Mouse (Mus musculus) cortical plate, adult 2 months (tissue): ENCODE data around the gene Zfp157.
A peak's percentile ranks its signal among the peaks of the same experiment; 100 is the strongest.

Source experiments
- CTCF ChIP-seq: fragments of 200-500 bp; IDR thresholded peaks from 2 replicates; pipeline ENCODE4 v1.5.1; 2011; ENCODE audit warnings: mild to moderate bottlenecking, control low read depth, low read length; ENCODE audit not compliant: insufficient read depth; ENCODE audit errors: extremely low read depth
- POLR2A ChIP-seq: fragments of 200-500 bp; IDR thresholded peaks from 2 replicates; pipeline ENCODE4 v1.6.1; 2011; ENCODE audit warnings: mild to moderate bottlenecking, low read length, control low read depth; ENCODE audit not compliant: insufficient read depth; ENCODE audit errors: extremely low read depth

GRCm38 (mm10) chr5:138473601-138474000 is 32.3 kb downstream of the Zfp157 start:
- TF ChIP-seq CTCF: peak; percentile 78
- no peak for TF ChIP-seq POLR2A
